Mouse (Mus musculus) monocyte, adult 2 months (primary cell): Measurements from ENCODE around the gene Dlgap1.

Source experiments
- DNase-seq, 2 experiments: peaks; one replicate each; pipeline ENCODE4 v3.0.0; 2022; ENCODE audit warnings: low spot score in 2 of 2, low read depth in 1 of 2

Gene Dlgap1

GRCm38 (mm10) chr17:70852686-70853386 is 884.0 kb downstream of the Dlgap1 start:
- peak; percentile 53 to 81 for DNase-seq

- DNase-seq = peak; percentile 68 to 75
Observed at GRCm38 (mm10) chr17:70853436-70853905, 884.6 kb downstream of the Dlgap1 start, which contains the start of gene Tgif1. TSS of gene Tgif1 (minus strand) at chr17:70853546.

DNA sequence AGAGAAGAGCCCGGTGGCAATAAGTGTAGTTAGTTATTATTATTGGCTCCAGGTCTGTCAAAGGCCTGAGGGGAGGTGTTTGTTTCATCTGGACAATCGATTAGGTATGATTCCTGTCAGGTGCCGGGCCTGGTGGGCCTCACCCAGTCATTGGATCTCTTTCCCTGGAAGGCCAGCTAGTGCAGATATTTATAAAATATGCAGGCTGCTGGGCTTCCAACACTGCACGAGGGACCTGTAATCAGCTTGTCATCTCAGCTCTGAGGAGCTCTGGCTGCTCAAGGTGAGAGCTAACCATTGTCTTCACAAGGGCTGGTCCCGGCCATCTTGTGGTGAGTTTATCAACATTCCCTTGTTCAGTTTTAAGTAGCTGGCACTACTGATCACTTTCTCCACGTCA is 885.1 kb downstream of the Dlgap1 start:
- DNase-seq = no peak

GRCm38 (mm10) chr17:70856871-70857415 is 888.1 kb downstream of the Dlgap1 start:
- no peak for DNase-seq

DNA sequence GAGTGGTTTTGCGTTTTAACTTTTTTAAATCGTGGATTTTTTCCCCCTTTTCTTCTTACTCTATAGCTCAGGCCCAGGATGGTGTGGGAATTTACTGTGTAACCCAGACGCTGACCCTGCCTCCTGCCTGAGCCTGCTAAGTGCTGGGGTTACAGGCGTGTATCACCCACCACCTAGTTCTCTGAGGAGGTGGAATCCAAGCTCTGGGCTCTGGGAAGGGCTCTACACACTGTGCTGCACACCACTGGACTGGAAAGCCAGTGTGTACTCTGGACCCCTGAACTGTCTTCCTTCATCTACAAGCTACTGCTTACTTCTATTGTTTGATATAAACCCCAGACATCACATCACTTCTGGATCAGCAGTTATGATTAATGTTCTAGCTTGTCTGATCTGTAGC is 889.9 kb downstream of the Dlgap1 start:
- no peak for DNase-seq

DNA sequence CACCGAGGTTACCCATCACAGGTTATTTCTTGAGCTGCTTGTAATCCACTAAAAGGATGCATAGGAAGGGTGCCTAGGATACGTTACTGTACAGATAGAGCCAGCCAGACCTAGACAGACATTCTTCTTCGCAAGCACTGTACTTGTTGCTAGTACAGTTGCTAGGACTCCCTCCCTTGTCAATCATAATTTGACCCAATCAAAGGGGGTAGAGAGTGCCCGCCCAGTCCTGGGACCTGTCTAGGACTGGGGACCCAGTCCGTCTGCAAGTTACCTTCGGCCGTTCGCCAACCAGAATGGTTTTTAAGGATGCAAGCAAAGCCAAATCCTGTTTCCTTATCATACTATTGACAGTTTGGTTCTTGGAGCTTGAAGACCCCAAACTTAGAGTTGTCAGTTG is 895.2 kb downstream of the Dlgap1 start:
- no peak for DNase-seq

GRCm38 (mm10) chr17:70864645-70865044 is 895.8 kb downstream of the Dlgap1 start:
- no peak for DNase-seq

- DNase-seq = no peak
Observed at GRCm38 (mm10) chr17:70865060-70865604, 896.3 kb downstream of the Dlgap1 start.

DNA sequence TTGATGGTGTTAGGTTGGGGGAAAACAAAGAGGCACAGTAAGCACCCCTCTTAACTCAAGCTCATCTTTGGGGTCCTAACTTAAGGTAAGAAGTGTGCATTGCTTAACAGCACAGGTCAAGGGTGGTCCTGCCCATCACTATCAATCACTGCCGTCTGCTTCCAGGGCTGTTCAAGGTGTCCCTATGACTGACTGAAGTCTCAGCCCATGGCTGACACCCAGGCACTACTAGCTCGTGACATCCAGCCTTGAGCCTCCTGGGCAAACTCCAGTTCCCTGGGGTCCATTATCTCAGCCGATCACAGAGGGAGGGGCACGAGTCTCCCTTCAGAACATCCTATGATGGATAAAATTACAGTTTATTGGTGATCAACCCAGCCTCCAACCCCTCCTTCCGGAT is 897.2 kb downstream of the Dlgap1 start:
- no peak for DNase-seq

DNA sequence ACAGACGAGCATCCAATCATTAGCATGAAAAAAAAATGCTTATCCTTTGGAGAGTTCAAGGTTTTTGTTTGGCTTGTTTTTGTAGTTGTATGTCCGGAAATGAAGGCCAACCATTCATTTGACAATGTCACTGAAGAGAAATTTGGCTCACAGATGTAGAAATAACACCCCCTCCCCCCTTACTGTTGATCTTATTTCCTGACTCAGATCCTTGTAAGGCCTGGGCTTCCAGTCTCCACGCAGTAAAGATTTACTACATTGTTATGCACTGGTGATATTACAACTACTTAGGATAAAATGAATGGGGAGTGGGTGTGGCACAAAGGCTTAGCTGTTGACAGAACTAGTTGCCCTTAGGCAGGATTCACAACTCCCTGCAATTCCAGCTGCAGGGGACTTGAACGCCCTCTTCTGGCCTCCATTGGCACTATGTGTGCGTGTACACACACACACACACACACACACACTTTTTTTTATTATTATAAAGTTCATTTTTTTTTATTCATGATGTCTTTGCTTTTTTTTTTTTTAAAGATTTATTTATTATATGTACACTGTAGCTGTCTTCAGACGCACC is 897.8 kb downstream of the Dlgap1 start:
- DNase-seq = no peak

- DNase-seq = no peak
Observed at GRCm38 (mm10) chr17:70868577-70869229, 899.8 kb downstream of the Dlgap1 start.

- DNase-seq = no peak
Observed at GRCm38 (mm10) chr17:70870581-70870980, 901.7 kb downstream of the Dlgap1 start.
